Mouse (Mus musculus) testis, adult 10 weeks (tissue): Measurements from ENCODE around the gene Syt1. TPM values are rescaled to one million over a fixed set of nuclear protein-coding genes. Genes with fewer than 3 reads are reported as not detected.

Source experiments
- polyA plus RNA-seq: library from polyadenylated mRNA; stranded (reverse); fragments of 350-450 nt; fragmentation: Illumina TruSeq; extraction: RNeasy Lipid Tissue Mini Kit (QIAGEN cat#74804); gene quantifications from one replicate; pipeline ENCODE4 v1.2.3, GENCODE M21; 2014; ENCODE audit warnings: low read depth, low replicate concordance

Syt1 gene
- polyA plus RNA-seq = 0.77 TPM

DNA sequence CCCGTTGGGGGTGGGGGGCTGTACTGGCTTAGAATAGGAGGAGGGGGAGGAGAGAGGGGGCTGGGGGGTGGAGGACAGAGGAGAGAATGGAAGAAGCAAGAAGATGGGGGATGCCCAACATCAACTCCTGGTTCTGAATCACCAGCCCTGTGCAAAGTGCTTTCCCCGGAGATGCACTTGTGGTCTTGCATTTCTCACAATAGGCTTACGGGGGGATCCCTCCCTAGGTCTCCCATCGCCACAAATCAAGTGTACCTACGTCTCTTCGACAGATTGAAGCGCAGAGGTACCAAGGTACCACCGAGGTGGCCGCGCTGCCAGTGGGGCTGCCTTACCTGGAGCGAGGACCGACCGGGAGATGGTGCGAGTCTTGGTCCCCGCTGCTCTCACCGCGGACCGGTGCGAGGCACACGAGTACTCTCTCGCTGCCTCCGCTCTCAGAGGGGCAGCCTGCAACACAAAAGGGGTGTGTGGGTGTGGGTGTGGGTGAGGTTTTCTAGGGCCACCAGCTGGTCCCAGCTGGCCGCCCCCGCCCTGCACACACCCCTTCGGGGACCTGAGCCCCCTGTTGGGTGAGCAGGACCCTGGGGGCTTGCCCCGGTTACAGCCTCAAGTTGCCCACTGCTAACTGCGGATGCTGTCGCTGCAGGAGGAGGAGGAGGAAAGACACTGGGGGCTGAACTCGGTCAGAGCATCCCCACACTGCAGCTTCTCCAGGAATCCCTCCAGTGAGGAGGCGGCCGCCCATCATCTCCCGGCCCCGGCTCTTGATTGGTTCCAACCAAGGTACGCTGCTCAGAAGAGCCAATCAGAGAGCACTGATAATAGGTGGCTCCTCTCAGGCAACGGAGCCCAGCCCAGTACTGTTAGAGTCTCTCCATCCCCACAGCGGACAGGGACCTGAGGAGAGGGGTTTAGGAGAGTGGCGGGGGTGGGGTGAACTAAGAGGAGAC lies at the start of gene Syt1:
Syt1 (minus strand) TSS at position 742 of the 953 bp plus-strand sequence.

DNA sequence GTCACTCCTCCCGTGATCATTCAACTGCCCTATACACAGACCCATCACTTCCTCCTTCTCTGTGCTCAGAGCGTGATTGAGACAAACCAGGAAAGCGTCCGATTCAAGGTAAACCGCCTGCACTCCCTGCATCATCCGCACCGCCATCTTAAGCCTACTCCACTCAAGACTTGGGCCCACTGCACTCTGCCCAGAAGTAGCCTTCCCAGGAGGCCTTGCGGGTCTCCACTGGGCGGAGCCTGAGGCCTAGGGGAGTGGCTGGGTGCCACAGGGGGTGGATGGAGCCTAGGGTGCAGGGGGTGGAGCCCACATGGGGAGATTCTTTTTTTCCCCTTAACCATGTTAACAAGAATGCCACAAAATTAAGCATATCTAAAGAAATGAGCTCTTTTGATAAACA lies 310.8 kb downstream of the Syt1 start, which contains the start of gene Gm5136:
Gm5136 (minus strand) TSS at position 215 of the 400 bp plus-strand sequence.

